Mouse (Mus musculus) ES-E14 (cell line): ENCODE measurements around the gene Galnt17.

Experiments used
- CHD2 ChIP-seq: IDR thresholded peaks from 2 replicates; pipeline ENCODE4 v1.6.1; 2014; ENCODE audit warnings: mild to moderate bottlenecking, low read depth, low read length, inconsistent platforms
- HCFC1 ChIP-seq: IDR thresholded peaks from 2 replicates; pipeline ENCODE4 v1.6.1; 2012; ENCODE audit warnings: low read length, inconsistent platforms, borderline replicate concordance; ENCODE audit not compliant: insufficient read depth
- ZC3H11A ChIP-seq: IDR thresholded peaks from 2 replicates; pipeline ENCODE4 v1.6.1; 2012; ENCODE audit warnings: low read depth, mild to moderate bottlenecking, inconsistent platforms, low read length, borderline replicate concordance
- ZNF384 ChIP-seq: IDR thresholded peaks from 2 replicates; pipeline ENCODE4 v1.6.1; 2012; ENCODE audit warnings: low read depth, low read length, inconsistent platforms

DNA sequence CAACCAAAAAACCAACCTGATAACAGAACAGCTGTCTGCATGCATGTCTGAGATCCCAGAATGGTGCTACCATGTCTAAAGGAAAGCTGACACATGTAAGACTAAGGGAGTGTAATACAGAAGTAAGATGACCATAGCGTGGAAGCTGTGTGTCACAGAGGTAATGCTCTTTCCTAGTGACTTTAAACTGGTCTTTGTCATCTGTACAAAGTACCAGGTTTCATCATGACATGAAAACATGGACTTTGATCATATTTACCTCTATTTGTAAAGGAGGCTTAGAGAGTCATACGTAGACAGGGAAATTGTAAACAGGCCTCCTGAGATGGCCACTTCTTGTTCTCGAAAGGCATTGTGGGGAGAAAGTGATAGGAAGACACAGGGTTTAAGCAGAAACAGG lies 449.6 kb downstream of the Galnt17 start:
- TF ChIP-seq ZC3H11A, result no peak
- TF ChIP-seq CHD2, result no peak
- no peak for TF ChIP-seq ZNF384
- TF ChIP-seq HCFC1, result no peak
